Mouse (Mus musculus) kidney, adult 2 months (tissue): ENCODE results near the gene Ring1. TPM values are rescaled to one million over a fixed set of nuclear protein-coding genes. Genes with fewer than 3 reads are reported as not detected.
"Not testable (repeated sequence)": the region's sequence is repeated elsewhere in the genome, so short reads cannot be mapped to it uniquely, and the experiment has no call there.

ENCODE experiments used
- DNase-seq: peaks from one replicate; pipeline ENCODE4 v3.0.0; 2021
- H3K27ac ChIP-seq: fragments of 200-500 bp; 2 replicates; pipeline ENCODE4 v1.5.1; 2012; ENCODE audit warnings: low read depth, low read length, control low read depth, inconsistent platforms; ENCODE audit not compliant: insufficient read depth
- H3K27me3 ChIP-seq: fragments of 200-500 bp; replicated peaks from 2 replicates; pipeline ENCODE4 v1.6.1; 2012; ENCODE audit warnings: mild to moderate bottlenecking, moderate library complexity, low read length, inconsistent platforms; ENCODE audit not compliant: control insufficient read depth, insufficient read depth
- H3K36me3 ChIP-seq: fragments of 200-500 bp; 2 replicates; pipeline ENCODE4 v1.6.1; 2012; ENCODE audit warnings: mild to moderate bottlenecking, moderate library complexity, low read length, inconsistent platforms; ENCODE audit not compliant: control insufficient read depth, insufficient read depth
- H3K4me1 ChIP-seq: fragments of 200-500 bp; 2 replicates; pipeline ENCODE4 v1.6.1; 2011; ENCODE audit warnings: low read length; ENCODE audit not compliant: control insufficient read depth, insufficient read depth
- H3K4me3 ChIP-seq: fragments of 200-500 bp; 2 replicates; pipeline ENCODE4 v1.5.1; 2011; ENCODE audit warnings: mild to moderate bottlenecking, low read depth, low read length, control low read depth; ENCODE audit not compliant: insufficient read depth
- CTCF ChIP-seq: fragments of 200-500 bp; conservative IDR thresholded peaks from 2 replicates; pipeline ENCODE4 v1.5.1; 2011; ENCODE audit warnings: low read depth, mild to moderate bottlenecking, control low read depth, low read length, moderate library complexity, mixed read lengths; ENCODE audit not compliant: insufficient read depth, insufficient read length
- POLR2A ChIP-seq: fragments of 200-500 bp; IDR thresholded peaks from one replicate; pipeline ENCODE4 v1.6.1; 2011; ENCODE audit warnings: low read depth, low read length, control low read depth
- WGBS: fragments of 180-500 bp; shearing (Covaris S2); methylation state at CpG from one replicate; pipeline ENCODE4 v1.1.7; 2018; 5-methylcytosine and 5-hydroxymethylcytosine counted together
- polyA plus RNA-seq: library from polyadenylated mRNA; depleted of rRNA; stranded (reverse); fragments of >200 nt; gene quantifications from 2 replicates; pipeline ENCODE4 v1.2.3, GENCODE M21; 2012

Gene Ring1
- polyA plus RNA-seq, 1 experiment, result 30.4 TPM

DNA sequence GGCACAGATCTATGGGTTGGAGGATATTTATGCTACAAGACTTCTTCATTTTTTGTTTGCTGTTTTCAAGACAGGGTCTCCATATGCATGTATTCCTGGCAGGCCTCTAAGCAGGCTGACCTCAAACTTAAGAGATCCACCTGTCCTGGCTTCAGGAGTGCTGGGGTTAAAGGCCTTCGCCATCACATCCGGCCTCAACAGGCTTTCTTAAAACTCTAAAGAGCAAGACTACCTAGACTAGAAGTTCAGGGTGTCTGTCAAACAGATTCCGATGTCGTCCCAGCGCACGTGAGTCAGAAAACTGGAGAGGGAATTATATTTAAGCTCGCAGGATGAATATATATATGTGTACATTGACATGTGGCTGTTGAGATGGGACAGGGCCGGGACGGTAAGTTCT is 802 bp downstream of the Ring1 start:
- no peaks in the 10 kb centered on the region for H3K36me3 ChIP-seq
- WGBS, result 60% methylated on average over 9 of the region's 9 CpGs
- no peaks in the 10 kb centered on the region for H3K27me3 ChIP-seq
- H3K27ac ChIP-seq, result no peak overlapping the region
- no peak for TF ChIP-seq POLR2A
- TF ChIP-seq CTCF, result no peak
- peak overlapping the region; percentile 89 for H3K4me3 ChIP-seq
- DNase-seq, result no peak
- peaks cover 12% of the 10 kb centered on the region; the same call in 1 of the 2 replicates for H3K4me1 ChIP-seq

- no peaks in the 10 kb centered on the region for H3K27me3 ChIP-seq
- peaks cover 12% of the 10 kb centered on the region; the same call in 1 of the 2 replicates for H3K4me1 ChIP-seq
- WGBS, result 98% methylated on average over 20 of the region's 20 CpGs
- no peak for DNase-seq
- H3K4me3 ChIP-seq, result no peak overlapping the region
- no peak for TF ChIP-seq CTCF
- no peak for TF ChIP-seq POLR2A
- no peak overlapping the region for H3K27ac ChIP-seq
- no peaks in the 10 kb centered on the region for H3K36me3 ChIP-seq
These were observed 1.5 kb downstream of the Ring1 start for GRCm38 (mm10) chr17:34022987-34023386.

- no peak for DNase-seq
- no peak overlapping the region for H3K4me3 ChIP-seq
- H3K36me3 ChIP-seq, result no peaks in the 10 kb centered on the region
- WGBS, result 96% methylated on average over 14 of the region's 14 CpGs
- TF ChIP-seq POLR2A (no peak), CTCF (no peak)
- H3K27me3 ChIP-seq, result no peaks in the 10 kb centered on the region
- no peak overlapping the region for H3K27ac ChIP-seq
- H3K4me1 ChIP-seq, result peaks cover 11% of the 10 kb centered on the region; the same call in 1 of the 2 replicates
These were observed 2.1 kb downstream of the Ring1 start for GRCm38 (mm10) chr17:34022414-34022783.

- no peak for DNase-seq
- no peak overlapping the region for H3K27ac ChIP-seq
- 95% methylated on average over 23 of the region's 23 CpGs for WGBS
- no peak for TF ChIP-seq CTCF
- TF ChIP-seq POLR2A, result no peak
- no peaks in the 10 kb centered on the region for H3K36me3 ChIP-seq
- no peak overlapping the region for H3K4me3 ChIP-seq
- H3K4me1 ChIP-seq, result peaks cover 5% of the 10 kb centered on the region; the same call in 1 of the 2 replicates
- H3K27me3 ChIP-seq, result no peaks in the 10 kb centered on the region
These were observed 2.7 kb downstream of the Ring1 start for GRCm38 (mm10) chr17:34021539-34022413.

GRCm38 (mm10) chr17:34013436-34013835 is 11.0 kb downstream of the Ring1 start:
- no peak for DNase-seq
- Histone ChIP-seq H3K36me3 (no peaks in the 10 kb centered on the region), H3K27ac (no peak overlapping the region), H3K27me3 (no peaks in the 10 kb centered on the region), H3K4me3 (no peak overlapping the region), H3K4me1 (no peaks in the 10 kb centered on the region)
- WGBS, result 97% methylated on average over 8 of the region's 8 CpGs
- TF ChIP-seq POLR2A (no peak), CTCF (no peak)

GRCm38 (mm10) chr17:34010156-34010555 is 14.3 kb downstream of the Ring1 start:
- H3K27me3 ChIP-seq, result no peaks in the 10 kb centered on the region
- no peaks in the 10 kb centered on the region for H3K36me3 ChIP-seq
- no peak overlapping the region for H3K27ac ChIP-seq
- no peak overlapping the region for H3K4me3 ChIP-seq
- H3K4me1 ChIP-seq, result no peaks in the 10 kb centered on the region
- TF ChIP-seq POLR2A (no peak), CTCF (no peak)
- 62% methylated on average over 5 of the region's 5 CpGs for WGBS
- no peak for DNase-seq

DNA sequence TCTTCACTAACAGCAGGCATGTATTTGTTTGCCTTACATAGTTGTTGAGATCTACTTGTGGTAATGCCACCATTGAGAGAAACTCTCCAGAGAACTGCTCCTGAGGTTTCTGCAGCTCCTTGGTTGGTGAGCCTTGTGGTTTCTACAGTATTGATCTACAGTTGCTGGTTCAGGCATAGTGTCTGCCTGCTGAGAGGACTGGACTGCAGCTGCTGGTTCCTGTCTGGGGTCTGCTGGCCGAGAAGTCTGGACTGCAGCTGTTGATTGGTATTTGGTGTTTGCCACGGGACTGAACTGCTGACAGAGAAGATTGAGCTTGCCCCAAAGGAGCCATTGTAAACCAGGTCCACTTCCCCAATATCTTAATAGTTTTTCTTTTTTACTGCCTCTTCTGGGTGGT is 17.9 kb downstream of the Ring1 start:
- TF ChIP-seq CTCF, result no peak
- no peak for TF ChIP-seq POLR2A
- H3K27me3 ChIP-seq, result no peaks in the 10 kb centered on the region
- H3K36me3 ChIP-seq, result no peaks in the 10 kb centered on the region
- DNase-seq, result no peak
- 52% methylated on average over 2 of the region's 2 CpGs for WGBS
- H3K4me1 ChIP-seq, result no peaks in the 10 kb centered on the region
- no peak overlapping the region for H3K4me3 ChIP-seq
- no peak overlapping the region for H3K27ac ChIP-seq

DNA sequence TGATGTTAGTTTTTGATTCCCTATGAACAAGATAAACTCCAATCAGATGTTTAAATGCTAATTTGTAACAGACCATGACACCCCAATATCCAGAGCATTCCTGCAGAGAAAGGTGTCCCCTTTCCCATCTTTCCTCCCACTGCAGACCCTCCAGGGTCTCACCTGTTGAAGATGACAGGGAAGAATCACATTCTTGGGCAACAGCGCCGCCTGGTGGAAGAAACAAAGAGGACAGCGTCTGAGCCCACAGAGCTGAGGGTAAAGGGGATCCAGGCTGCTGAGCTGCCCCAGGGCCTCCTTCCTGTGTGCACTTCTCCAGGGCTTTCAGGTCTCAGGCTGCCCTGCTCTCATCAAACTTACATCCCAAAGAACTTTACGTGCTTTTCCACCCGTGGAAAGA is 21.1 kb downstream of the Ring1 start:
- 5% methylated on average over 5 of the region's 5 CpGs for WGBS

GRCm38 (mm10) chr17:34000796-34001195 is 23.7 kb downstream of the Ring1 start:
- WGBS, result 69% methylated on average over 2 of the region's 2 CpGs
- H3K36me3 ChIP-seq, H3K27ac ChIP-seq, DNase-seq, H3K27me3 ChIP-seq, H3K4me1 ChIP-seq: not testable (repeated sequence)
- H3K4me3 ChIP-seq, result peak overlapping the region; percentile 38; the same call in 1 of the 2 replicates

More for the DNA sequence above, 21.1 kb downstream of the Ring1 start:
- peak; percentile 37 for DNase-seq
- H3K36me3 ChIP-seq, result no peaks in the 10 kb centered on the region
- no peak overlapping the region for H3K4me3 ChIP-seq
- no peaks in the 10 kb centered on the region for H3K4me1 ChIP-seq
- no peak overlapping the region for H3K27ac ChIP-seq
- no peaks in the 10 kb centered on the region for H3K27me3 ChIP-seq
- TF ChIP-seq POLR2A (no peak), CTCF (peak; percentile 62)
